Mouse (Mus musculus) stomach, postnatal 0 days (tissue): Measurements from ENCODE around the gene Efcab2.

ENCODE experiments used
- CTCF ChIP-seq: IDR thresholded peaks from 2 replicates; pipeline ENCODE4 v1.5.1; 2016; ENCODE audit warnings: antibody characterized with exemption, low read depth, mild to moderate bottlenecking, moderate library complexity
- EP300 ChIP-seq: optimal IDR thresholded peaks from 2 replicates; pipeline ENCODE3; 2016; ENCODE audit warnings: antibody characterized with exemption

DNA sequence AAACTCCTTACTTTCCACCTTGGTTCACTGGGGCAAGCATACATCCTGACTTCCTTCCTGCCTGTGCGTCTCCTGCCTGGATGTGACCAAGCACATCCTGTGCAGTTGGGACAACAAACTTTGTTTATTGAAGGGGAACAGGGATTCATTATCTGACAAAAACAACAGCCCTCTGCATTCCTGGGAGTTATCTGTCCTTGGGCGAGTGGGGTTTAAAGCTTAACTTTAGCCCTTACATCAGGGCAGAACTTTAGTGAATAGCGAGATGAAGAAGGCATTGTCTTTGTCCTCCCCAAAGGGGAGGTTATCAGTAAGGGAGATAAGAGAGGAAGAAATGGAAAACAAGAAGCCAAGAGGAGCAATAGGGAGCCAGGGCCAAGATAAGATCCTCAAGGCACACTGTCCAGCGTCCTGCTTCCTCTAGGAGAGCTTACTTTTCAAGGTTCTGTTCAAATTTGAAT lies 3.0 kb downstream of the Efcab2 start:
- TF ChIP-seq CTCF, result no peak
- no peak for TF ChIP-seq EP300
